Mouse (Mus musculus): ENCODE measurements around the gene Fbln1. TPM values are rescaled to one million over a fixed set of nuclear protein-coding genes. Genes with fewer than 3 reads are reported as not detected.

Gene Fbln1
- polyA plus RNA-seq, 1 experiment, result 12.4 TPM

DNA sequence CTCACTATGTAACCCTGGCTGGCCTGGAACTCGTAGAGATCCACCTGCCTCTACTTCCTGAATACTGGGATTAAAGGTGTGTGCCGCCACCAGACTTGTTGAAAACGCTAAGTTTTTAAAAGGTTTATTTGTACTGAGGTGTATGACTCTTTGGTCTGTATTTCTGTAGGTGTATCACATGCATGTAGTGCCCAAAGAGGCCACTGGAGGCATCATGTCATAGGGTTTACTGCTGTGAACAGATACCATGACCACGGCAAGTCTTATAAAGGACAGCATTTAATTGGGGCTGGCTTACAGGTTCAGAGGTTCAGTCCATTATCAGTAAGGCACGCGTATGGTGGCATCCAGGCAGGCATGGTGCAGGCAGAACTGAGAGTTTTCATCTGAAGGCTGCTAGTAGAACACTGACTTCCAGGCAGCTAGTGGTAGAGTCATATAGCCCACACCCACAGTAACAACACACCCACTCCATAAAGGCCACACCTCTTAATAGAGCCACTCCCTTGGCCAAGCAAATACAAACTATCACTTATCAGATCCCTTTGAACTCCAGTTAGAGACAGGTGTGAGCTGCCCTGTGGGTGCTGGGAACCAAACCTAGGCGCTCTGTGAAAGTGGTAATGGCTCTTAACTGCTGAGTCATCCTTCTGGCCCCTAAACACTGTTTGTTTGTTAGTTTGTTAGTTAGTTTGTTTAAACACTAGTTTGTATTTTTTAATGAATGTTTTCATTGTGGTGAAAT lies 10.5 kb downstream of the Fbln1 start:
- TF ChIP-seq CTCF (IDR thresholded peaks at IDR 0.05; ENCODE audit: control insufficient read depth, insufficient read depth, insufficient replicate concordance, low read depth, low read length) (no peak), POLR2A (IDR thresholded peaks at IDR 0.05; ENCODE audit: control insufficient read depth, low read depth, low read length) (no peak)
- Histone ChIP-seq H3K27ac (ENCODE audit: control insufficient read depth, insufficient read depth, low read depth, low read length) (no peak overlapping the region), H3K4me3 (ENCODE audit: control insufficient read depth, low read depth, low read length) (no peak overlapping the region), H3K27me3 (ENCODE audit: control insufficient read depth, insufficient read depth, low read length) (no peaks in the 10 kb centered on the region), H3K36me3 (ENCODE audit: control insufficient read depth, insufficient read depth, low read length) (no peaks in the 10 kb centered on the region), H3K4me1 (ENCODE audit: control insufficient read depth, insufficient read depth, low read length) (peaks cover 3% of the 10 kb centered on the region)

DNA sequence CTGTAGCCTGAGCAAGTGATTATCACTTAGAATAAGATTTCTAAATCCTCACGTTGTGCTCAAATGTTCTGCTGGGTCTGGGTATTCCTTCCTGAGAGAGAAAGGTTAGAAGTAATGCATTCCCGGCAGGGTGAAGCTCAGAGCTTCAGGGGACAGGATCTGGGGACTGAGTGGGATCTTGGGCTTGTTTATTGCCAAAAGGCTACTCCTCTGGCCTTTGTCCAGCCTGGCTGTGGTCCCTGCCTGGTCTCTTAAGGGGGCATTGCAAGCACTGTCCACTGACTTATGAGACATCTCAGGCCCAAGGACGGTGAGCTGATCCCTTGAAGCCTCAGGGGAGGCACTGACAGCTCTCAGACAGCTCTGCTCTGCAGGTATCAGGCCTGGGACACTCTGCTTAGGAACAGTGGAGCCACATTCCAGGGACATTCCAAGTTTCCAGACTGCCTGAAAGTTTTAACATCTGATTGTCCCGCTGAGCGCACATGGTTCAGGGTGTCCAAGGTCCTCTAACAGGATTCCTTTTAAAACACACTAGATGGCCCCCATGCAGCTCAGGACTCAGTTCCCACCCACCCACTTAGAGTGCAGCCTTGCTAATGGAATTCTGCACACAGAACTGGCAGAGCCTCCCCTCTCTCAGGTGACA lies 13.0 kb downstream of the Fbln1 start:
- Histone ChIP-seq H3K27me3 (ENCODE audit: control insufficient read depth, insufficient read depth, low read length) (no peaks in the 10 kb centered on the region), H3K36me3 (ENCODE audit: control insufficient read depth, insufficient read depth, low read length) (no peaks in the 10 kb centered on the region), H3K27ac (ENCODE audit: control insufficient read depth, insufficient read depth, low read depth, low read length) (no peak overlapping the region), H3K4me1 (ENCODE audit: control insufficient read depth, insufficient read depth, low read length) (no peaks in the 10 kb centered on the region), H3K4me3 (ENCODE audit: control insufficient read depth, low read depth, low read length) (no peak overlapping the region)
- no peak for TF ChIP-seq POLR2A (IDR thresholded peaks at IDR 0.05; ENCODE audit: control insufficient read depth, low read depth, low read length)
- TF ChIP-seq CTCF (IDR thresholded peaks at IDR 0.05; ENCODE audit: control insufficient read depth, insufficient read depth, insufficient replicate concordance, low read depth, low read length), result no peak

DNA sequence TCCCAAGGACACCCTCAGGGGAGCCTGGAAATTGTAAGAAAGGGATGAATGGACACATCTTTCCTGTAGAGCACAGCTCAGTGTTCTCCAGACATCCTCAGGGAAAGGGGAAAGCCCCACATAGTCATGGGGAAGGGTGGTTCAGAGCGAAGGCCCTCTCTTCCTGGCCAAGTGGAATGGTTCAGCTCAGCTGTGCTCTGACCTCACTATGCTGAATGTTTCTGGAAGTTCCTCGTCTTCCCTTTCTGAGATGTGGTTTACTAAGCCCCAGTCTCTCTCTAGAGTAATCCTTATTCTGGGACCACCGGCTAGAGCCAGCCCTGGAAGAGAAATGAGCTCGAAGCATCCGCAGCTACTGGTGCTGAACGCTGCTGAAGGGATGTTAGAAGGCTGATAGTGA lies 14.6 kb downstream of the Fbln1 start:
- Histone ChIP-seq H3K4me3 (ENCODE audit: control insufficient read depth, low read depth, low read length) (no peak overlapping the region), H3K4me1 (ENCODE audit: control insufficient read depth, insufficient read depth, low read length) (no peaks in the 10 kb centered on the region), H3K36me3 (ENCODE audit: control insufficient read depth, insufficient read depth, low read length) (no peaks in the 10 kb centered on the region), H3K27ac (ENCODE audit: control insufficient read depth, insufficient read depth, low read depth, low read length) (no peak overlapping the region), H3K27me3 (ENCODE audit: control insufficient read depth, insufficient read depth, low read length) (no peaks in the 10 kb centered on the region)
- TF ChIP-seq CTCF (IDR thresholded peaks at IDR 0.05; ENCODE audit: control insufficient read depth, insufficient read depth, insufficient replicate concordance, low read depth, low read length), result no peak
- TF ChIP-seq POLR2A (IDR thresholded peaks at IDR 0.05; ENCODE audit: control insufficient read depth, low read depth, low read length), result no peak

DNA sequence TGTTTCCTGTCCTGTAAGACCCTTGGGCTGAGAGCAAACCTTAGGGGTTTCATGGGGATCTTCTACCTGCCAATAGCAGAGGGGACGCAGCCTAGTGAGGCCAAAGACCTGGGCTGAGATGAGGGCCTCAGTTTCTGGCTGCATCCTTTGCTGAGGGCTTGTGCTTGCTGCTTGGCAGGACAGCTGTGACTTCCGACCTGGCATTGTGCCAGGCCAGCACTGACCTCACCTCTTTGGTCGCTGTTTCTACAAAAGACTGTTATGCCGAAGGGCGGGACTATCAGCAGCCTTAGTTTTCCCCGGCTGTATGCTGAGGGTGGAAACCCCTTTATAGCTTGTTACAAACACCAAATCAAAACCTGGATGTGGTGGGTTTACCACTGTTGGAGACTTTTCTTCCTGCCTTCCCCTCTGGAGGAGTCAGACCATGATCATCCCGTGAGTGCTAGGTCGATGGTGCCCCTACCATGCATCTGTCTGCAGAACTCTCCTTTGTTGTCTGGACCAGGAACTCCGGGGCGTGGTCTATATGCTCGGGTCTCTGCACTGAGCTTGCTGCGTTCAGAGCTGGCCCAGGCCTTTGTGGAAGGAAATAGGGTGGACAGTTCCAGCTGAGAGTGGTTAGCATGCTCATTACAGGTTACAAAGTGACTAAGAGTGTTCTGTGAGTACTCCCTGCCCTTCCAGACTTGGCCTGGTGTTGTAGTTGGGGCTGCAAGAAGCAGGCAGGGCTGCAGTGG lies 15.5 kb downstream of the Fbln1 start:
- Histone ChIP-seq H3K27me3 (ENCODE audit: control insufficient read depth, insufficient read depth, low read length) (no peaks in the 10 kb centered on the region), H3K4me3 (ENCODE audit: control insufficient read depth, low read depth, low read length) (no peak overlapping the region), H3K4me1 (ENCODE audit: control insufficient read depth, insufficient read depth, low read length) (no peaks in the 10 kb centered on the region), H3K27ac (ENCODE audit: control insufficient read depth, insufficient read depth, low read depth, low read length) (no peak overlapping the region), H3K36me3 (ENCODE audit: control insufficient read depth, insufficient read depth, low read length) (no peaks in the 10 kb centered on the region)
- TF ChIP-seq CTCF (IDR thresholded peaks at IDR 0.05; ENCODE audit: control insufficient read depth, insufficient read depth, insufficient replicate concordance, low read depth, low read length) (no peak), POLR2A (IDR thresholded peaks at IDR 0.05; ENCODE audit: control insufficient read depth, low read depth, low read length) (no peak)

DNA sequence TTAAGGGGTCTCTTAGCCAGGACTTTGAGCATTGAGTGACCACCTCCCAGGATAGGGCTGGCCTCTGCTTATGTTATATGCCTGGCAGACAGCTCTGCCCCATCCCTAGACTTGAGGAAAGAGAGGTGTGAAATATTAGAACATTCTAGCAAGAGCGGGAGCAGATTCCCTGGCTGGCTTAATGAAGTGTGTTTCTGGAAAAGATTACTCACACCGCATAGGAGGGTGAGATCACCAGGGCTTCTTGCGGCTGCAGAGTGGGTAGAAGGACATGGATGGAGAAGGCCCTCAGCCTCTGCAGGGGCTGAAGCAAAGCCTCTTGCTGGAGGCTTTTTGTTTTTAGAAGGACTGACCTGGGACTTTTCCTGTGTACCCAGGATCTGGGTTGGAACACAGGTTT lies 19.9 kb downstream of the Fbln1 start:
- Histone ChIP-seq H3K27ac (ENCODE audit: control insufficient read depth, insufficient read depth, low read depth, low read length) (no peak overlapping the region), H3K4me3 (ENCODE audit: control insufficient read depth, low read depth, low read length) (no peak overlapping the region), H3K36me3 (ENCODE audit: control insufficient read depth, insufficient read depth, low read length) (no peaks in the 10 kb centered on the region), H3K4me1 (ENCODE audit: control insufficient read depth, insufficient read depth, low read length) (0 out of 2 replicates have a peak, but pooled peaks cover 2% of the 10 kb centered on the region), H3K27me3 (ENCODE audit: control insufficient read depth, insufficient read depth, low read length) (no peaks in the 10 kb centered on the region)
- TF ChIP-seq POLR2A (IDR thresholded peaks at IDR 0.05; ENCODE audit: control insufficient read depth, low read depth, low read length) (no peak), CTCF (IDR thresholded peaks at IDR 0.05; ENCODE audit: control insufficient read depth, insufficient read depth, insufficient replicate concordance, low read depth, low read length) (no peak)

DNA sequence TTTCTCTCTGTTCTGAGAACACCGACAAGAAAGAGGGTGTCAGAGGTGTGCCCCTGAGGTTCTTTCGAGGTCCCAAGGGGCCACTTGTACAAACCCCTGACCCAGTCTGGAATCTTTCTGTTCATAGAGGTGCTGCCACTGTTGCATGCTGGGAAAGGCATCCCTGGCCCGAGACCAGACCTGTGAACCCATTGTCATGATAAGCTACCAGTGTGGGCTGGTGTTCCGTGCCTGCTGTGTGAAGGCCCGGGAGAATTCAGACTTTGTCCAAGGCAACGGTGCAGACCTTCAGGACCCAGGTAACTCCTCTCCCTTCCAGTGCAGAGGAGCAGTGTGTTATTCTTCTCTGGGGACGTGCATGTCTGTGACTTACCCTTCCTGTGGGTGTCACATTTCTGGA lies 21.1 kb downstream of the Fbln1 start:
- H3K27ac ChIP-seq (ENCODE audit: control insufficient read depth, insufficient read depth, low read depth, low read length), result no peak overlapping the region
- no peaks in the 10 kb centered on the region for H3K27me3 ChIP-seq (ENCODE audit: control insufficient read depth, insufficient read depth, low read length)
- H3K4me3 ChIP-seq (ENCODE audit: control insufficient read depth, low read depth, low read length), result no peak overlapping the region
- 0 out of 2 replicates have a peak, but pooled peaks cover 2% of the 10 kb centered on the region for H3K4me1 ChIP-seq (ENCODE audit: control insufficient read depth, insufficient read depth, low read length)
- TF ChIP-seq CTCF (IDR thresholded peaks at IDR 0.05; ENCODE audit: control insufficient read depth, insufficient read depth, insufficient replicate concordance, low read depth, low read length) (no peak), POLR2A (IDR thresholded peaks at IDR 0.05; ENCODE audit: control insufficient read depth, low read depth, low read length) (no peak)
- no peaks in the 10 kb centered on the region for H3K36me3 ChIP-seq (ENCODE audit: control insufficient read depth, insufficient read depth, low read length)

DNA sequence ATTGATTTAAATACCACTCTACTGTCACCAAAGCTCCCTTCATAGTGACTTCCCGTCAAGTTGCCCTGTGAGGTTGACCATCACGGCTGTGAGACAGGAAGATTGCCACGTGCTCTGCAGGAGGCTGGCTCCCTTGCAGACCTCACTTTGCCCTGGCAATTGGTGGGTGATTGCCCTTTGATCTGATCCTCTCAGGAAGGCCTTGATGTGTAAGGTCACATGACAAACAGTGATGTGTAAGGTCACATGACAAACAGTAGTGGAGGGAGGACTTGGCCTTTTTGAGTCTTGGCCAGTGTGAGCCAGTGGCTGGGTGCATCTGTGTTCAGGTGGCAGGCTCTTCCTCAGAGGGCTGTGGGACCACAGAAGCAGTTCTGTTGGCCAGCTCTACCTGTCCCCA lies 22.8 kb downstream of the Fbln1 start:
- no peak for TF ChIP-seq CTCF (IDR thresholded peaks at IDR 0.05; ENCODE audit: control insufficient read depth, insufficient read depth, insufficient replicate concordance, low read depth, low read length)
- TF ChIP-seq POLR2A (IDR thresholded peaks at IDR 0.05; ENCODE audit: control insufficient read depth, low read depth, low read length), result no peak
- H3K36me3 ChIP-seq (ENCODE audit: control insufficient read depth, insufficient read depth, low read length), result no peaks in the 10 kb centered on the region
- no peak overlapping the region for H3K27ac ChIP-seq (ENCODE audit: control insufficient read depth, insufficient read depth, low read depth, low read length)
- 0 out of 2 replicates have a peak, but pooled peaks cover 2% of the 10 kb centered on the region for H3K4me1 ChIP-seq (ENCODE audit: control insufficient read depth, insufficient read depth, low read length)
- no peak overlapping the region for H3K4me3 ChIP-seq (ENCODE audit: control insufficient read depth, low read depth, low read length)
- no peaks in the 10 kb centered on the region for H3K27me3 ChIP-seq (ENCODE audit: control insufficient read depth, insufficient read depth, low read length)

All from testis, adult 2 months (tissue).